Mouse (Mus musculus) mature B cell (primary cell): ENCODE measurements around the gene Plcb2.

ENCODE experiments used
- in situ Hi-C: fragments of 300-500 bp; cut with MboI; formaldehyde crosslinking; loops from 2 replicates; pipeline ENCODE4 v1.14.3; 2019

Gene Plcb2

DNA sequence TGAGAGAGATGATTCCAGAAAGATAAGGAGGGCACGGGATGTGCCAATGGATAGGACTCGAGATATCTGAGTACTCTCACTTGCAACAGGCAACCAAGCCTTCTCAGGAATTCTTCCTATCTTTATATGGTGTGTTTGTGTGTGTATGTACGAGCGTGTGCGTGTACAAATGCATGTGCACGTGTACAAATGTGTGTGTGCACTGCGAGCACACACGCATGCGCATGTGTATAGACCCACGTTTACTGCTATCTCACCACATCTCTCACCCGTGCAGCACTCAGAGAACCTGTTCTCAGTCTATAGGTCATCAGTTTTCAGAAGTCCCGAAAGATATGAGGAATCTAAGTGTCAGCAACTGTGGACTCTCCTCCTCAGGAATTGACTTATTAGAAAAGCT, 68.7 kb downstream of the Plcb2 start:
- in situ Hi-C loops = no loop called here

DNA sequence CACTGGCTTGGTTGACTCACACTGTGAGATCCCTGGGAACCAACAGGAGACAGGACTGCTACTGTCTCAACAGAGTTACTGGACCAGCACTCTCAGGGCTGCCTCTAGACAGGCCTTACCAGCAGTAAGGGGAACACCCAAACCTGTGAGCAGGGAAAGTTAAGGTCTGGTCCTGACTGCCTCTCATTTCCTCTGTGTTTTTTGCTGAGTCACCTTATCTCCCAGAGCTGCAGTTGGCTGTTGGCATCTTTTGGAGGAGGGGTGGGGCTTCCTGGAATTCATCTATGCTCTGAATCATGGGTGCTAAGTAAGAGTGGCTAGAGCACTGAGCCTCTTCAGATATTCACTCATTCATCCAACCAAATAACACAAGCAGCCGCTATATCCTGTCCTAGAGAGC, 69.2 kb downstream of the Plcb2 start:
- in situ Hi-C loops = no loop called here

- in situ Hi-C loops = no loop called here
Measured at GRCm38 (mm10) chr2:118658457-118658856, 69.8 kb downstream of the Plcb2 start.
